Mouse (Mus musculus): ENCODE data around the gene Zbtb8os. TPM values are rescaled to one million over a fixed set of nuclear protein-coding genes. Genes with fewer than 3 reads are reported as not detected.

Gene Zbtb8os
- total RNA-seq (2021) = 10 to 100 TPM; 23.7 to 26.3 TPM
- long read RNA-seq, experiment 1, transcript Zbtb8os-204 (7 exons, 3,833 nt) = major isoform, 11 of 13 reads
- long read RNA-seq, experiment 1, partial matches to known transcripts = 2 of 13 reads
- long read RNA-seq, experiment 1, other reads (novel, unspliced or antisense) = 0 of 13 reads
- long read RNA-seq, experiment 2, transcript Zbtb8os-204 (7 exons, 3,833 nt) = major isoform, 30 of 33 reads
- long read RNA-seq, experiment 2, partial matches to known transcripts = 2 of 33 reads
- long read RNA-seq, experiment 2, other reads (novel, unspliced or antisense) = 1 of 33 reads

DNA sequence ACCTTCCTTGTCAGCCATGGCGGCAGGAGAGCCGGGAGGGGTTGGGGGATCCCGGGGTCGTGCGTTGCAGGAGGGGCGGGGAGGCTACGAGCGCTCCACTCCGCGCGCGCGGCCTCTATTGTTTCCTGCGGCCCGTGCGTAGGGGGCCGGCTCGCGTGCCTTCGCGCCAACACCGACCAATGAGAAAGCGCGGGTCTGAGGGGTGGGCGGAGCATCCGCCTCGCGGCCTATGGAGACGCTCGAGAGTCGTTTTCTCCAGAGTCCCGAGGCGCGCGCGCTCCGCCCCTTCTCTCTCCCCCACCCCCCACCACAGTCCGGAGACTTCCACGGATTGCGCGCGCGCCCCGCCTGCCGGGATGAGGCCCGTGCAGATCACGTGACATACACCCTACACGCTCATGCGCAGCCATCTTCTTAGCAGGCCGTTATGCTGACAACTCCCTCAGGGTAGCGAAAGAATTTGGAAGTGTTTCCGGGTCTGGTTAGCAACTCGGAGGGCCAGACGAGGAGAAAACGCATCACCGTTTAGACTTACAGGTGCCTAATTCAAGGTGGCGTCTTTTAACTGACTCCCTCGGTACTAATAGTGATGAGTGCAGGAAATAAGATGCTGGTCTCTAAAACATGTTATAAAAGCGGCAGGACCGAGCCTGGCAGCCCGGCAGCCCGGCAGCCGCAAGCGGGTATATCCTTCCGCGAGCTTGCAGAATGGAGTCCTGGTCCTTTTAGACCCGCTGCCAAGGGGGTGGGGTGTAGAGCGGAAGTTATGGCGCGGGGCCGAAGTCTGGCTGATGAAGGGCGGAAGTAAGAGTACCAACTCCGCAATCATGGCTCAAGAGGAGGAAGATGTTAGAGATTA is at the start of gene Zbtb8os, which contains the start of gene Rbbp4:
Zbtb8os (plus strand) TSS at position 480 of the 859 bp plus-strand sequence.
Rbbp4 (minus strand) TSS at position 155 of the 859 bp plus-strand sequence.
- peak; percentile 94 to 98 for DNase-seq (ENCODE audit: low spot score in 2 of 2)

DNA sequence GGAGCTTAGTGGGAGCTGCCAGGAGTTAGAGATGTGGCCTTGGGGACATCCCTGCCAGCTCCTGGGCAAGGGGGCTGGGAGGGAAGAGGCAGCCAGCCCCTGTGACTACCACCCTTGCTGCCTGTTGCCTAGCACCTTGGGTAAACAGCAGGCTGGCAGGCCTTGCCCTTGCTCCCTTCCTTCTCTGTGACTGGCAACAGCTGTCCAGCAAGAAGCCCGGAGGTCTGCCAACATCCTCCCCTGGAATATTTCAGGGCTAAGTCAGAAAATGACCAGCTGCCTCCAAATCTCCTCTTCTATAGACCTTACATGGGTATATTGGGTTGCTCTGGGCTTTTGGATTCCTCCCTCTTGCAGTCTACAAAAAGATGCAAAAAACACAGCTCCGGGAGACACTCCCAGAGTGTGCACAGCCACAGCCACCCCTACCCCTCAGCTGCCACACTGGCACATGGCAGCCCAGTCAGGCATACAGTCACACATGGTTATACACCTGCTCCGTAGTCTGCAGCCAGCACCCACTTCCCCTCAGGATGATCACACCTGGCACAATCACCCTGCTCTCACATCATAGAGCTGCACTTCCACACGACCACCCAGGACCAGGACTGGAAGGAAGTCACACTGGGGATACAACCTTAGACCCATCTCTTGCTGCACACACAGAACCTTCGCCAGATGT is 49.4 kb upstream of the Zbtb8os start:
- DNase-seq (ENCODE audit: low spot score in 2 of 2) = no peak

DNA sequence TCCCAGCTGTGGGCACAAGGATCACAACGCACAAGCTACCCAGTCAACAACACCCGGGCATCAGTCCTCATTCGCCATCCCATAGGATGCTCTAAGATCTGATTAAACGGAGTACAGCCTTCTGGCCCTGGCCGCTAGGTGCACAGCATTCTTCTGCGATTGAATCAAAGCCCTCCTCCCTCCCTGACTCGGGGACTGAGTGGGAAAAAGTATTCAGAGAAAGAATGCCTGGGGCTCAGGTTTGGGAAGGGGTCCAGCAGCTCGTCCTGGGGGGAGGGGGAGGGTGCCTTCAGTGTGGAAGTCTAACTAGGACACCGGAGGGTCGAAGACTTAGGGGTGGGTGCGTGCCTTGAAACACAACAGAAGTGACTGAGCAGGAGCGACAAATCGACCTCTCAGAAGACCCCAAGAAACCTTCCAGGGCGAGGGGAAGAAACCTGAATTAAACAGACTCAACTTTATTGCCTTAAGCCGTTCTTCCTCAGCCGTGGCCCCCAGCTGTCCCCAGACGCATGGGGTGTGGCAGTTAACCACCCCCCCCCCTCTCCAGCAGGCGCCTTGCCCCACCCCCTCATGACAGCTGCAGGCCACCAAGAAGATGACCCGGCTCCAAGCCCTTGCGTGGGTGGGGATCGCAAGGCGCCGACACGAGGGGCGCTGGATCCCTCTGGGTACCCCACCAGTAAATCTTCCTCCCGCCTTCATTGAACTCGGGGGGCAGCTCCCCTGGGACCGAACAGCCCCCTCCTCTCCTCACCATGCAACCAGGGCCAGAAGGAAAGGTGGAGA is 48.6 kb upstream of the Zbtb8os start:
- no peak for DNase-seq (ENCODE audit: low spot score in 2 of 2)

DNA sequence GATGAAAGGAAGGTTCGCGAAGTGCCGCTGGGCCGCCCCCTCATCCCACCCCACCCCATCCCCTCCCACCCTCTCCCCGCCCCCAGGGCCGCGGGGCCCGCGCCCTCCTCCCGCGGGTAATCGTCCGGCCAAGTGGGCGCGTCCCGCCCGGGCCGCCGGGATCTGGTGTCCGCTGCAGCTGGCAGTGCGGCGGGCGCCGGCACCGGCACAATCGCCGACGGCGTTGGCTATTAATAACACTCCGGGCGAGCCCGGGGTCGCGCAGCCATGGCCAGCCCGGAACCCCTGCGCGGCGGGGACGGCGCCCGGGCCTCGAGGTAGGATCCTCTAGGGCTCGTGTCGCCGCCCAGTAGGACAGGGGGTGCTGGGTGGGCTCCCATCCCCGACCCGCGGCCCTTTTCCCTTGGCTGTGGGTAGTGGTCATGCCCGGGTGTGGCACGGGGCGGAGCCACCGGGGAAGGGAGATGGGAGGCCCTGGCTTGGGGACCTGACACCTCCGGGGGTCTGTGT is 48.0 kb upstream of the Zbtb8os start, which contains the start of gene Sync:
Sync (plus strand) TSS at position 146 of the 510 bp plus-strand sequence.
- DNase-seq (ENCODE audit: low spot score in 2 of 2) = no peak

DNA sequence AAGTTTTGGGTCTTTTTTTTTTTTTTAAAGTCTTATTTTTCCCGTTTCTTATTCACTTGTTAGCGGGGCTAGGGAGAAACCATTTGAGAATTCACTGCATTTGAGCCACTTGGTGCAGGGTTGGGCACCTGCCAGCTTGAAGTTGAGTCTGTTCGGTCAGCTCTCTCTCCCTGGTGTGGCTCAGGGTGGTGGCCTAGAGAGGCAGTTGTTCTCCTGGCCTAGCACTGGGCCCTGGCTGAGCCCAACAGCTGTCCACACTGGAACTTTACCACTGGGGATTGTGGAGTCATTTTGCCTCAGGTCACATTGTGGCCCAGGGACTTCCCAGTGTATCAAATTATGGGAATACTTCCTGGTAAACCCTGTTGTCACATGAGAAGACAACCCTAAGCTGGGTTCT is 47.4 kb upstream of the Zbtb8os start:
- DNase-seq (ENCODE audit: low spot score in 2 of 2) = no peak

DNA sequence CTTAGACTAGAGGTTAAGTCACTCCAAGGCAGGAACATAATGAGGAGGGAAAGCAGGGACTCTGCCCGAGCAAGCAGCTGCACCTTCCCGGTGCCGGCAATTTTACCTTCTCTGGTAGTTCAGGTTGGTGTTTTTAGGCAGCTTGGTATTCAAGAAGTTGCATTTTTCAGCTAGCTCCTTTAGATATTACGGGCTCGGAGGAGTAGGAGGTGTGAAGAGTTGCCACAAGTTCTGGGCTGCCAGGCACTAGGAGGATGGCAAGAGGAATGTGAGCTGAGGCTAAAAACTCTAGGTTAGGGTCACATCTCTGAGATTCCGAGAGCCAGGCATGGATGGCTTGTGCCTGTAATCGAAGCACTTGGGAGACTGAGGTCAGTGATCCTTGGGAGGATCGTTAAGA is 45.8 kb upstream of the Zbtb8os start:
- no peak for DNase-seq (ENCODE audit: low spot score in 2 of 2)

DNA sequence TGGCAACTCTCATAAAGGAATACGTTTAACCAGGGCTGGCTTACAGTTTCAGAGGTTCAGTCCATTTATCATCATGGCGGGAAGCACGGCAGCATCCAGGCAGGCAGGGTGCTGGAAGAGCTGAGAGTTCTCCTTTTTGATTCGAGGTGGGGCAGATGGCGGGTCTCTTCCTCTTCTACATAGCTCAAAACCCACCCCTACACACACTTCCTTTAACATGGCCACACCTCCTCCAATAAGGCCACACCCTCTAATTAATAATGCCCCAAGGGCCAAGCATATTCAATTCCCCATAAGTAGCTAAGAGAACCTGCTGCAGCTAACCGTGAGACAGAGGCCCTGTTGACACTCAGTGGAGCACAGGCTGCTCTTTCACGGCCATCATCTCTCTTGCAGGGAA is 42.7 kb upstream of the Zbtb8os start:
- no peak for DNase-seq (ENCODE audit: low spot score in 2 of 2)

DNA sequence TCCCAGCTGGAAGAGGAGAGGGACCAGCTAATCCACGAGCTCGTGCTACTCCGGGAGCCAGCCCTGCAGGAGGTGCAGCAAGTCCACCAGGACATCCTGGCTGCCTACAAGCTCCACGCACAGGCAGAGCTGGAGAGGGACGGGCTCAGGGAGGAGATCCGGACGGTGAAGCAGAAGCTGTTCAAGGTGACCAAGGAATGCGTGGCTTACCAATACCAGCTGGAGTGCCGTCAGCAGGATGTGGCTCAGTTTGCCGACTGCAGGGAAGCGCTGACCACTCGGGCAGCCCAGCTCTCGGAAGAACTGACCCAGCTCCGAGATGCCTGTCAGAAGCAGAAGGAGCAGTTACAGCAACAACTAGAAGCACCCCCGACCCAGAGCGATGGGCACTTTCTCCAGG is 41.8 kb upstream of the Zbtb8os start:
- DNase-seq (ENCODE audit: low spot score in 2 of 2) = no peak

DNA sequence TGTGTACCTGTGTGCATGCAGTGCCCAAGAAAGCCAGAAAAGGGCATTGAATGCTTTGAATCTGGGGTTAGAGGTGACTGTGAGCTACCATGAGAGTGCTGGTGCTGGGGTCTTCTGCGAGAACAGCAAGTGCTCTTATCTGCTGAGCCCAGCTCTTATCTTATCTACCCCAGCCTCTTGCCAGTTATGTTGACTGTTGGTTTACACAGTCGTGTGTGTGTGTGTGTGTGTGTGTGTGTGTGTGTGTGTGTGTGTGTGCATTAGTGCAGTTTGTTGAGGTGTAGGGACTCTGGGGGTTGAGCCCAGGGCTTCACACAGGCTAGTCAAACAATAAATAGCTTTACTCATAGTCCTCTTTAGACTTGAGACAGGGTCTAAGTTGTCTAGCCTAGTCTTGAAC is 40.3 kb upstream of the Zbtb8os start:
- DNase-seq (ENCODE audit: low spot score in 2 of 2) = no peak

DNA sequence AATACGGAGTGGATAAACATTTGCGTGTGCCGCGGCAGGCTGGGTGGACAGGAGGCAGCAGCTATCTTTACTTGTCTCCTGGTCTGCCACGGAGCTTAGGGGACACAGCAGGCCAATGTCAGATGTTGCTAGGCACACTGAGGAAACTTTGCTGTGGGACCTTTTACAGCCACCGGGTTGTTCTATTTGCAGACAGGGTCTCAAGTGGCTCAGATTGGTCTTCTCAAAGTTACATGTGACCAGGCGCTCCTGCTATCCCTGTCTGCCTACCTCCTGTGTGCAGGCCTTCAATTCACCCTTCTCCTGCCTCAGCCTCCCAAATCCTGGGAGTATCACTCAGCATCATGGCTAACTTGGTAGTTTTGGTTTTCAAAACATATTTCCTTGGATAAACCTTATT is 39.4 kb upstream of the Zbtb8os start:
- DNase-seq (ENCODE audit: low spot score in 2 of 2) = no peak

DNA sequence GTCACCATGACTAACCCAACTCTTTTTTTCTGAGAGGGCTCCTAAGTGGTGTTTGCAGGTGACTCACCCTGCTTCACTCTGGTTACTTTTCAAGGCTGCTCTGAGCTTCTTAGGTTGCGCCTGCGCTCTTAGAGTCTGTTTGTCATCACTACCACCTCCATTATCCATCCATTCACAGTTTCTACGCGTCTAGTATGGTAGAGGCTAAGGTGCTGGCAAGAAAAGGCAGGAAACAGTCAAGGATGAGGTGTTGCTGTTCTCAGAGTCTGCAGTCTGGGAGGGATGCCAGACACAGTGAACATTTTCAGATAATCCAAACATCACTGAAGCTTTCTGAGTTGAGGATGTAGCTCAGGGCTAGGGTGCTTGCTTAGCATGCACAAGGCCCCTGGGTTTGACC is 37.8 kb upstream of the Zbtb8os start:
- no peak for DNase-seq (ENCODE audit: low spot score in 2 of 2)

DNA sequence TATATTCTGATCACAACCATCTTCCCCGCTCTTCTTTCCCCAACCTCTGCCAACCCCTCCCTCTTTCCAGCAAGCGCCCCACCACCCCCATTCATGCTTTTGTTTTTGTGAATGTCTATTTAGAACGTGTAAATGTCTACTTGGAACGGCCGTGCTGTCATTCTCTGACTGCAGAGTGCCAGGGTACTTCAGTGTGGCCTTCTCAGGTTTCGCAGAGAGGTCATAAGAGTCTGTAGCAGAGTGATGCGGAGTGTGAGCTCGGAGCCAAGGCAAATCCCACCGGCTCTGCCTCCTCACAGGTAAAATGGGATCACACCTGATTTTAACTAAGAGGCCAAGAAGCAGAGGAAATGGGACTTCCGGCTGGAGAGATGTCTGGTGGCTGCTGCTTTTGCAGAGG is 36.4 kb upstream of the Zbtb8os start:
- DNase-seq (ENCODE audit: low spot score in 2 of 2) = no peak

DNA sequence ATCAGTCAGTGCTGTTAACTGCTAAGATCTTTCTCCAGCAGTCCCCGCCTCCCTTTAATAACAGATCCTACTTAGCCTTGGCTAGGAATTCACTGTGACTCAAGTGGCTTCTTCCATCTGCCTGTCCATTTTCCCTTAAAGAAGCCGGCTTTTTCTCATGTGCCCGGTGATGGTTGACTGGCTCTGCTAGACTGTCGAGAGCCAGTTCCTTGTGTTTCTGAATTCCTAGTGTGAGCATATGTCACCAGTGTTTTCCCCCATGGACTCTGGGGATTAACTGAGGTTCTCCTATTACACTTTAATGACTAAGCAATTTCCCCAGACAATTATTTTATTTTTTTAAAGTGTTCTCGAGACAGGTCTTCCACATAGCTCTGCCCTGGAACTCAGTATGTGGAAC is 32.1 kb upstream of the Zbtb8os start:
- DNase-seq (ENCODE audit: low spot score in 2 of 2) = no peak

DNA sequence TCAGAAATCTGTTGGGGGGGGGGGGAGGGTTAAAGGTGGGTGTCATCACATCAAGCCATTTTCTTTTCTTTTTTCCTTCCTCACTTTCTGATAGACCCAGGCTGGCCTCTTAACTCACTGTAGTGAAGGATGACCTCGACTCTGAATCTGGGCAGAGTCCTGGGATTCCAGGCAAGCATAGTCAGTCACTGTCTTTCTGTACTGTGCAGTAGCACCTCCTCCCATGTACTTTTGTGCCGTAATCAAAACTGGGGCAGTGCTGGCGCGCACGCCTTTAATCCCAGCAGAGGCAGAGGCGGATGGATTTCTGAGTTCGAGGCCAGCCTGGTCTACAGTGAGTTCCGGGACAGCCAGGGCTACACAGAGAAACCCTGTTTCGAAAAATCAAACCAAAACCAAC is 31.7 kb upstream of the Zbtb8os start:
- DNase-seq (ENCODE audit: low spot score in 2 of 2) = no peak

DNA sequence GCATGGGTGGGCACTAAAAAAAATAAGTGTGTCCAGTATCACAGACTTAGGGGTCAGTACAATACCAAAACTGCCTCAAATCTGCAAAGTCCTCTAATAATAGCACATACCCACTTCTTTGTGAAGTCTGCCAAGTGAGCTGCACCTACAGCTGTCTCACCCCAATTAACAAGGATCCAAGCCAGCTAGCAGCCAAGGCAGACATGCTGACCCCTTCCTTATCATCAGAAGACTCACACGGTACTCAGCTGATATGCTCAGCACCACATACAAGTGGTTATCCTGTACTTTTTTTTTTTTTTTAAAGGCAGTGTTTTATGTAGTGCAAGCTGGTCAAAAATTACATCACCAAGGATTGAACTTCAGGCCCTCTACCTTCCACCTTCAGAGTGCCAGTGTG is 31.2 kb upstream of the Zbtb8os start:
- no peak for DNase-seq (ENCODE audit: low spot score in 2 of 2)

DNA sequence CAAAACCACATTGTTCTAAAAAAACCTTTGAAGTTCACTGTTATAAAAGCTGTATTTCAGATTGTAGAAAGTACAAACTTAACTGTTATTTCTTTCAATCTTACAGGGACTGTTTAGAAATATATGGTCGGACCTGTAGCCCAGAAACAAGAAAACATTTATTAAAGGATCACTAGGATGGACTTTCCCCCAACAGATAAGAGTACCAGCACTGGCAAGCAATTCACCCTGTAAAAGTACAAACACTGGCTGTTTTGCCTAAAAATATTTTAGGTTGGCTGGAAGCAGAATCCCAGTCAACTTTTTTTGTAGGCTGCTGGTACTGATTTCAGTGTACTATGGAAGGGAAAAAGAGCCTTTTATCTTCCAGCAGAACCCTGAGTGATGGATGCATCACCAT is 27.6 kb upstream of the Zbtb8os start:
- no peak for DNase-seq (ENCODE audit: low spot score in 2 of 2)

DNA sequence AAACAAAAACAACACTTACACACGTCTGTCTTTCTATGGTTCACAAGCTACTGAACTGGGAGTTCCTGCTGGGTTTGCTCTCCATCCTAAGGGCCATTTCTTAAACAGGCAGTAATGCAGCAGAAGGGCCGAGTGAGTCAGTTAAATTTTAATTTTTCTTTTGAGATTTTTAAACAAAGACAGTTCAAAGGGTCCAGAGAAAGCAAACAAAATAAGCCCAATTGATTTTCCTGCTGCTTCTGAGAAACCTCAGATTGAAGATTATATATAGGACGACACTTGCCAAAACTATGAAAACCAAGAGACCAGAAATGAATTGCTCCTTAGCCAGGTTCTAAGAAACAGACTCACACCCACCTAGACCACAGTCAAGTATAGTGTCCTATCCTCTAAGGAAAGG is 21.6 kb upstream of the Zbtb8os start:
- no peak for DNase-seq (ENCODE audit: low spot score in 2 of 2)

DNA sequence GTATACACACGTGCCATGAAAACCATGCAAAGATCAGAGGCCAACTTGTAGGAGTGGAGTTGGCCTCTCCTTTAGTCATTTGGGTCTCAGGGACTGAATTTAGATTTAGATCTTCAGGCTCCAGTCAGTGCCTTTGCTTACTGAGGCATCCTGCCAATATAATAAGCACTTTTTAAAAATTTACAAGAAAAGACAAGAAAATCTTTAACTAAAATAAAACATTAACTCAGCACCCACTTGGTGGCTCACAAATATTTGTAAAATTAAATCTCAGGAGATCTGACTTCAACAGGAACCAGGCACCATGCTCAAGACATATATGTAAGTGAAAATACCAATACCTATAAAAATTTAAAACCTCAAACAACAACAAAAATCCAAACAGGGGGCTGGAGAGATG is 14.6 kb upstream of the Zbtb8os start:
- no peak for DNase-seq (ENCODE audit: low spot score in 2 of 2)

DNA sequence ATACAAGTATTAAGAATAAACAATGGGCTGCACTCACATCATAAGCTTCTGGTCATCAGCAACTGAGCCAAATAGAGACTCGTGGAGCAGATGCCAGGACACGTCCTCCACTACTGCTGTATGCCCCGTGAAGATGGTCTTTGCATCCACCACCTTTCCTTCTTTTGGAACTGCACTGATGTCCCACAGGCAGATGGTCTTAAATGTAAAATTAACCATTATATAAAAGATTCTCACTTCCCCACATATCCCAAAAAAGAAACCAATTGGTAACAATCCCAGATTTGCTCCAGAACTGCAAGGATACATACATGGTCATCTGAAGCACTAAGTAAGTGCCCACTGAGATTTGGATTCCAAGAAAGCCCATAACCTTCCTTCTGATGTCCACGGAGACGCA is 13.5 kb upstream of the Zbtb8os start:
- DNase-seq (ENCODE audit: low spot score in 2 of 2) = no peak

DNA sequence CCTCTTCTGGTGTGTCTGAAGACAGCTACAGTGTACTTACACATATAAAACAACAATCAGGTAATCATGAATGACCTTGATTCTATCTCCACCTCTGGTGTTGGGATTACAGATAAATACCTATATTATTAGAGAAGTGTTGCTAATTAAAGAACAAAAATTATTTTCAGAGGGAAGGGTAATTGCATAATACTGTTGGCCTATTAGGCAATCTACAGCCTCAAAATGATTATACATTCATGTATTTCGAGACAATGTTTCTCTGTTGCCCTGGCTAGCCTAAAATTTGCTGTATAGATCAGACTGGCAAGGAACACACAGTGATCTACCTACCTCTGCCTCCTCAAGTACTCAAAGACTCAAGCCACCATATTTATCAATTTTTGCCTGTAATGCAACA is 12.0 kb upstream of the Zbtb8os start:
- no peak for DNase-seq (ENCODE audit: low spot score in 2 of 2)

DNA sequence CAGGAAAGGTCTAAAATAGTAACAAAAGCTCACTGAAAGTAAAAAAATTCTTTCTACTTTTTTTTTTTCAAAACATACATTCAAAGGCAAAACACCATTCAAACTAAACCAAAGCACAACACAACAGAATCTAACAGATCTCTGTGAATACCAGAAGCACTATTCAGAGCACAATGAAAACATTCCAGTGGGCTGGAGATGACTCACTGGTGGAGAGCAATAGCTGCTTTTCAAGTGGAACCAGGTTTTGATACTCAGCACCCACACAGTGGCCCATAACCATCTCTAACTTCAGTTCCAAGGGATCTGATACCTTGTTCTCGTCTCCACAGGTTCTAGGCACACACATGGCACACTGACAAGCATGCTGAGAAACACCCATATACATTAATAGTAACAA is 10.7 kb upstream of the Zbtb8os start:
- DNase-seq (ENCODE audit: low spot score in 2 of 2) = no peak
